Mouse (Mus musculus): ENCODE measurements around the gene 1190005I06Rik. TPM values are rescaled to one million over a fixed set of nuclear protein-coding genes. Genes with fewer than 3 reads are reported as not detected.

The 1190005I06Rik gene
- polyA plus RNA-seq, 1 experiment from 2014 or later, result 5.2 TPM

DNA sequence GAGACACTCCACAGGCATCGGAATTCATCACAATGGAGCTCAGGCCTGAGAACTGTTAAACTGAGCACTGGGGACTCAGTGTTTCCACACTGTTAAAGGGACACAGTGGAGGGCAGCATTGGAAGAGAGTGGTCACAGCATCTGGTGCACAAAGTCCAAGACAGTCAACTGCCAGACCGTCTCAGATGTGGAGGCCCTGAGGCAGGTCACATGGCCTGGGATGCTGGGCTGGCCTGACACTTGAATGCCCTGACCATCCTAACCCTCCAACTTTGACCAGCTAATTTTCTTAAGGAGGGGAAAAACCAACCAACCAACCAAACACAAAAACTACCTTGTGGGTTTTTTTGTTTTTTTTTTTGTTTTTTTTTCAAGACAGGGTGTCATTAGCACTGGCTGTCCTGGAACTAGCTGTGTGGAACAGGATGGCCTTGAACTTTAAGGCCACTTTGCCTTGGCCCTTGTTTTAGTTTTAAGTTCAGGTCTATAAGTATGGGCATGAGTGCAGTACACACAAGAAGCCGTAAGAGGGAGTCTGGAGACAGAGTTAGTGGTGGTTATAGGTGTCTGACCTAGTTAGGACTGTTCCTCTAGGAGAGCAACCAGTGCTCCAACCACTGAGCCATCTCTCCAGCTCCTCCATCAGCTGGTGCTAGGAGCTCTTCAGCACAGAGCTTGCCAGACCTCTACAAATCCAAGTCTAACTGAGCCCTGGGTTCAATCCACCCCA lies 18.5 kb upstream of the 1190005I06Rik start:
- WGBS, result 80% methylated on average over 3 of the region's 3 CpGs

DNA sequence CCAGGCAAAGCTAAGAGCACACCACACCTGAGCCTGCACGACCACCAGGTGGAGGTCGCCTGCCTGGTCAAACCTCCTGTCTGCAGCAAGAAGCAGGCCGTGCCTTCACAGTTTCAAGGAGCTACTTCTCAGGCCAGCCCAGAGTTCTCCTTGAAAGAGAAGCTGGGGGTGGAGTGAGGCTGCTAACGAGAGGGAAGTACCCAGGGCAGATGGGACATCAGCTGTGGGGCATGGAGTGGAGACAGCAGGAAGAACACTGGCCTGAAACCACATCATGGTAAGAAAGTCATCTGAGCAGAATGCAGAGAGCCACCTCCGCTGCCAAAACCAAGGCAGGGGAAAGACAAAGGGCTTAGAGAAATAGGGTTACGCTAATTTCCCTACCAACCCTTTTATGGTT lies 17.1 kb upstream of the 1190005I06Rik start:
- H3K9ac ChIP-seq (replicated peaks), result 0 out of 2 replicates have a peak overlapping the region, but pooled peaks have one; percentile 15
- H3K27me3 ChIP-seq, result no peaks in the 10 kb centered on the region
- H3K4me2 ChIP-seq (replicated peaks), result no peak overlapping the region
- H3K27ac ChIP-seq (replicated peaks), result no peak overlapping the region
- H3K9me3 ChIP-seq, result no peaks in the 10 kb centered on the region
- WGBS, result 82% methylated on average over 6 of the region's 6 CpGs
- H3K4me3 ChIP-seq, result no peak overlapping the region
- ATAC-seq (ENCODE audit: low FRiP score, low read depth), result no peak
- peaks cover 15% of the 10 kb centered on the region for H3K36me3 ChIP-seq
- peaks cover 38% of the 10 kb centered on the region for H3K4me1 ChIP-seq

More for the DNA sequence above, 18.5 kb upstream of the 1190005I06Rik start:
- H3K36me3 ChIP-seq, result peaks cover 20% of the 10 kb centered on the region
- no peaks in the 10 kb centered on the region for H3K9me3 ChIP-seq
- H3K27ac ChIP-seq (replicated peaks), result no peak overlapping the region
- peak overlapping the region; percentile 90 for H3K4me3 ChIP-seq
- peak overlapping the region; percentile 93 for H3K4me2 ChIP-seq (replicated peaks)
- peak overlapping the region; percentile 97; the same call in 1 of the 2 replicates for H3K9ac ChIP-seq (replicated peaks)
- ATAC-seq (ENCODE audit: low FRiP score, low read depth), result no peak
- no peaks in the 10 kb centered on the region for H3K27me3 ChIP-seq
- peaks cover 38% of the 10 kb centered on the region for H3K4me1 ChIP-seq

DNA sequence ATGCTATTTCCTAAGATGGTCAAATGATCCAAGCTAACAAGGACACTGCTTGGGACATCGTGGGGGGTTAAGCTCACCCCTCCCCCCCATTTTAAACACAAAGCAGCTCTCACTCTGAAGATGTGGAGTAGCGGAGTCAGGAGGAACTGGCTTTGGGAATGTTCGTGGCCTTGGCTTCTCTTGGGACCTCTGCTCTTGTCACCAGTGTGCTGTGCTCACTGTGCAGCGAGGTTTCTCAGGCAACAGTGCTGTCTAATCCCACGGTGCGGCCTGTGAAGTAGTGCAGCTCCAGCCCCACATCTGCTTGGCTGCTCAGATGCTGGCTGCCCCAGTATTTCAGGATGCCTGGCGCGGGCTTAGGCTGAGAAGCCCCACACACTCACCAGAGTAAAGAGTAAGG lies 10.0 kb upstream of the 1190005I06Rik start:
- WGBS, result 86% methylated on average over 8 of the region's 8 CpGs
- Histone ChIP-seq H3K9ac (replicated peaks) (no peak overlapping the region), H3K9me3 (no peaks in the 10 kb centered on the region), H3K36me3 (peaks cover 69% of the 10 kb centered on the region), H3K27me3 (no peaks in the 10 kb centered on the region), H3K27ac (replicated peaks) (no peak overlapping the region), H3K4me2 (replicated peaks) (no peak overlapping the region), H3K4me3 (no peak overlapping the region), H3K4me1 (0 out of 2 replicates have a peak, but pooled peaks cover 5% of the 10 kb centered on the region)
- ATAC-seq (ENCODE audit: low FRiP score, low read depth), result no peak

DNA sequence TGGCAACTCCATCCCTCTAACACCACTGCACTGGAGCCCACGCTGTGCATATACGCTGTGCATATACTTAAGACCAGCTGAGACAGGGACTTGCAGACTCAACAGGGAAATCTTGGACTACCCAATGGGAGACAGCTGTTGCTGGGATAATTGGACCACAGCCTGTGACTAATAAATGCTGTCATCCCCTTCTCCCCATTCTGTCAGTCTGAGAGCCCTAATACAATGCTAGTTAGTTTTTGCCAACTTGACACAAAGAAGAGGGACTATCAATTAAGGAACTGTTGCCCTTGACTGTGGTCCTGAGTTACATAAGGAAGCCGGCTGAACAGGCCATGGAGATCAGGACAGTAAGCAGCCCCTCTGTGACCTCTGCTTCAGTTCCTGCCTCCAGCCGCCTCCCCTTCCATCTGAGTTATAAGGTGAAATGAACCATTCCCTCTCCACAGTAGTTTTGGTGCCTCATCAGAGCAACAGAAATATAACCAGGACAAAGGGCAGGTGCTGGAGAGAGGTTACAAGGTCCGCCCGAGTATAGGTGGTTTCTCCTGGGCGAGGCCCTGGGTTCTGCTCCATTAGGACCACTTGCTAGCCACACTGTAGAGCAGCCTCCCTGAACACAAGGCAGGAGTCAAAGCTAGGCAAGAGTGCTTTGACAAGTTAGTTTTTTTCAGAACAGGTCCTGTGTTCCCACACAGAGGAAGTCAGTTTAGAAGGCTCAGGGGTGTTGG lies 9.1 kb upstream of the 1190005I06Rik start:
- H3K9ac ChIP-seq (replicated peaks), result no peak overlapping the region
- 0 out of 2 replicates have a peak, but pooled peaks cover 5% of the 10 kb centered on the region for H3K4me1 ChIP-seq
- ATAC-seq (ENCODE audit: low FRiP score, low read depth), result no peak
- H3K27me3 ChIP-seq, result no peaks in the 10 kb centered on the region
- 88% methylated on average over 7 of the region's 7 CpGs for WGBS
- H3K36me3 ChIP-seq, result peaks cover 69% of the 10 kb centered on the region
- no peak overlapping the region for H3K4me3 ChIP-seq
- no peaks in the 10 kb centered on the region for H3K9me3 ChIP-seq
- H3K4me2 ChIP-seq (replicated peaks), result no peak overlapping the region
- no peak overlapping the region for H3K27ac ChIP-seq (replicated peaks)

DNA sequence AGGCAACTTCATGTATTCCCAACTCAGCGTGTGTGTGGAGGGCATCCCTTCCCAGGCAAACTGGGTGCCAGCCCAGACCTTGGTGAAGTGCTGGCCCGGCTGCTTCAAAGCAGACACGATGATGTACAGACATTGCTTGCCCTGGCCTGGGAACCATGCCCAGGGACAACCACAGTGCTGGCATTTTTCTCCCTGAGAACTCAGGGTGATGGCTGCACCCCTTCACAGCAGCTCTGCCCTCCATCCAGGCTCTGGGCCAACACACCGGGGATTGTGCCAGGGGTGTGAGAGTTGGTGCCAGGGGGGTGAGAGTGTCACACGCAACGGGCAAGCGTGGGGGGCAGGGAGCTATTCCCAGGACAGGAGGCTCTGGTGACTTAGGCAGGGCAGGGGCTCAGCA lies 2.8 kb downstream of the 1190005I06Rik start:
- no peak overlapping the region for H3K9ac ChIP-seq (replicated peaks)
- H3K4me3 ChIP-seq, result no peak overlapping the region
- peaks cover 8% of the 10 kb centered on the region; the same call in 1 of the 2 replicates for H3K4me1 ChIP-seq
- no peaks in the 10 kb centered on the region for H3K9me3 ChIP-seq
- H3K36me3 ChIP-seq, result no peaks in the 10 kb centered on the region
- no peak overlapping the region for H3K4me2 ChIP-seq (replicated peaks)
- no peak overlapping the region for H3K27ac ChIP-seq (replicated peaks)
- no peak for ATAC-seq (ENCODE audit: low FRiP score, low read depth)
- H3K27me3 ChIP-seq, result no peaks in the 10 kb centered on the region
- WGBS, result 80% methylated on average over 7 of the region's 7 CpGs

DNA sequence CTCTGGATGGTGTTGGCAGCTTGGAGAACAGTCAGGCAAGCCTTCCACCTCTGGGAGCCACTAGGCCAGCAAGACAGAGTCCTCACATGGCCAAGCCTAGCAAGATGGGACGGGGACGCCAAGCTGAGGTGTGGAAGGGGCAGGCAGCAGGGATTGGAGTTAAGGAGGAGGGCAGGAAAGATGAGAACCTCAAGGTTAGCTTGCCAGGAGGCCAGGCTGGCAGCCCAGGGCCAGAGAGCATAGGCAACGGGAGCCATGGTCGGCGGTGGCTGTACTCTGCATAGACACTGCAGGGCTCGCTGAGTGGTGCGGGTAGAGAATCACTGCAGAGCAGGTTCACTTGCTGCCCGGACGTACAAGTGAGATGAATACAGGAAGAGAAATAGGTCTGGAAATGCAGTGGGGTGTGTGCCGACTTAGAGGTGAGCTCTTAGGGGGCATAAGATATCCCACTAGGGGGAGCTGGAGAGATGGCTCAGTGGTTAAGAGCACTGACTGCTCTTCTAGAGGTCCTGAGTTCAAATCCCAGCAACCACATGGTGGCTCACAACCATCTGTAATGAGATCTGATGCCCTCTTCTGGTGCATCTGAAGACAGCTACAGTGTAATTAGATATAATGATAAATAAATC lies 5.3 kb downstream of the 1190005I06Rik start:
- Histone ChIP-seq H3K36me3 (no peaks in the 10 kb centered on the region), H3K9ac (replicated peaks) (no peak overlapping the region), H3K4me1 (peaks cover 8% of the 10 kb centered on the region; the same call in 1 of the 2 replicates), H3K9me3 (no peaks in the 10 kb centered on the region), H3K4me2 (replicated peaks) (no peak overlapping the region), H3K27ac (replicated peaks) (no peak overlapping the region; the same call in 1 of the 2 replicates), H3K27me3 (peaks cover 4% of the 10 kb centered on the region; the same call in 1 of the 2 replicates), H3K4me3 (no peak overlapping the region)
- WGBS, result 76% methylated on average over 10 of the region's 10 CpGs
- ATAC-seq (ENCODE audit: low FRiP score, low read depth), result no peak

DNA sequence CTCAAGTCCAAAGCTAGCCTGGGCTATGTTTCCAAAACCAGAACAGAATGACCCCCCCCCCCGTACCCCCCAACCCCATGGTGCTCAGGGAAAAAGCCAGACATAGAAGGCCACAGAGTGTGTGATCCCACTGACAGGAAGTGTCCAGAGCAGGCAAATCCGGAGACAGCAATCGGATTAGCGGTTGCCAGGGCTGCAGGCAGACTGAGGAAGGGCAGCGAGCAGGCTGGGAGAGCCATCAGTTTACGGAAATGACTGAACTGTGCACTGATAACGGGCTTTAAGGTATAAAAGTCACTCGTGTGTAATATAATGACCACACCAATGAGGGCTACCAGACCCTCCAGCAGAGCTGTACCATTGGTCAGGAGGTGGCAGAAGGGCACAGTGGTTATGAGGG lies 6.2 kb downstream of the 1190005I06Rik start:
- Histone ChIP-seq H3K4me3 (no peak overlapping the region), H3K9me3 (no peaks in the 10 kb centered on the region), H3K27me3 (peaks cover 8% of the 10 kb centered on the region; the same call in 1 of the 2 replicates), H3K9ac (replicated peaks) (no peak overlapping the region), H3K4me1 (peaks cover 8% of the 10 kb centered on the region; the same call in 1 of the 2 replicates), H3K4me2 (replicated peaks) (peak overlapping the region; percentile 31), H3K27ac (replicated peaks) (peak overlapping the region; percentile 61), H3K36me3 (no peaks in the 10 kb centered on the region)
- ATAC-seq (ENCODE audit: low FRiP score, low read depth), result no peak
- 17% methylated on average over 8 of the region's 8 CpGs for WGBS

DNA sequence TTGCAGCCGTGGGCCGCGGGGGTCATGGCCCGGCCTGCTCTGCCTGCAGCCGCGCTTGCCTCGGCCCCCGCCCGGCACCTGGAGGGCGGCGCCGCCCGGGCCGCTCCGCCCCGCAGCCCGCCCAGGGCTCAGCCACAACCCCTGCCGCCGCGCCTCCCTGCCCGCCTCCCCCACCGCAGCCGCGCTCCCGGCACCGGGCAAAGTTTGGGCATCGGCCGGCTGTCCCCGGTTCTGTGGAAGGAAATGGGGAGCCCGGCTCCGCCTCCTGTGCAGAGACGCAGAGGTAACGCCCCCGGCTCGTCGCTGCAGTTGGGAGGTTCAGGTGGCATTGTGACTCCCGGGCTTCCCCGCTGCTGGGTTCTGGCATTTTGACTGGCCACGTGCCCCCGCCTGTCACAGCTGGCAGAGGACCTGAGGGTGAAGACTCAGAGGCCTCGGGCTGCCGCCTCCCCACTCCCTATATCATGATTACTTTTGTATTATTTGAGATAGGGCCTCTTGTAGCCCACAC lies 13.0 kb downstream of the 1190005I06Rik start:
- Histone ChIP-seq H3K27me3 (peaks cover 65% of the 10 kb centered on the region), H3K4me2 (replicated peaks) (peak overlapping the region; percentile 98), H3K4me3 (peak overlapping the region; percentile 59), H3K36me3 (no peaks in the 10 kb centered on the region), H3K4me1 (peaks cover 18% of the 10 kb centered on the region), H3K27ac (replicated peaks) (no peak overlapping the region), H3K9me3 (no peaks in the 10 kb centered on the region), H3K9ac (replicated peaks) (peak overlapping the region; percentile 66)
- 0 out of 2 replicates have a peak, but pooled peaks have one; percentile 16 for ATAC-seq (ENCODE audit: low FRiP score, low read depth)
- WGBS, result under 1% methylated on average over 36 of the region's 42 CpGs

DNA sequence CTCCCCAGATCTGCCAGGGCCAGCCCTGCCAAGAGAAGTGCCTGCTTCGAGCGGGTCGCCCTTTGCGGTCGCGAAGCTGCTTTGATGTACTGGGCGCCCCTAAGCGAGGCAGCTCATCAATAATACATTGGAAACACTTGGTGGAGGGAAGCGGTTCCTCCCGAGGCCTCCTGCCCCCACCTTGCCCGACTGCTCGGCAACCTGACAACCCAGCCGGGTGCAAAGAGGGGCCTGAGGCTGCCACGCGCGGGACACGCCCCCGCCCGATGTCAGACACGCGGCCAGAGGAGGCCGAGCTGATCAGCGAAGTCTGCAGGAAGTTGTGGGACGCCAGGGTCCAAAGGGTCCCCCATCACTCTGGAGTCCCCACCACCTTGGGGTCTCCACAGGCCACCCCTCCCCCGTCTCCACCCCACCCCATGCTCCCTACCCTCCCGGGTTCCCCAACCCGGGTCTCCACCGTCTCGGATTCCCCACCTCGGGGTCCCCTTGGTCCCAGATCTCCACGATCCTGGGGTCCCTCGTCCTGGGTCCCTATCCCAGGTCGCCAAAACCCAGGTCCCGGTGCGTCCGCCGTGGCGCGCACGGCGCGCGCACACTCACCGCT lies 13.7 kb downstream of the 1190005I06Rik start:
- Histone ChIP-seq H3K27me3 (peaks cover 65% of the 10 kb centered on the region), H3K4me1 (peaks cover 18% of the 10 kb centered on the region), H3K4me3 (peak overlapping the region; percentile 59), H3K9me3 (no peaks in the 10 kb centered on the region), H3K4me2 (replicated peaks) (peak overlapping the region; percentile 98), H3K9ac (replicated peaks) (peak overlapping the region; percentile 66), H3K36me3 (no peaks in the 10 kb centered on the region), H3K27ac (replicated peaks) (no peak overlapping the region)
- 2% methylated on average over 44 of the region's 44 CpGs for WGBS
- ATAC-seq (ENCODE audit: low FRiP score, low read depth), result peak; percentile 35; the same call in 1 of the 2 replicates

DNA sequence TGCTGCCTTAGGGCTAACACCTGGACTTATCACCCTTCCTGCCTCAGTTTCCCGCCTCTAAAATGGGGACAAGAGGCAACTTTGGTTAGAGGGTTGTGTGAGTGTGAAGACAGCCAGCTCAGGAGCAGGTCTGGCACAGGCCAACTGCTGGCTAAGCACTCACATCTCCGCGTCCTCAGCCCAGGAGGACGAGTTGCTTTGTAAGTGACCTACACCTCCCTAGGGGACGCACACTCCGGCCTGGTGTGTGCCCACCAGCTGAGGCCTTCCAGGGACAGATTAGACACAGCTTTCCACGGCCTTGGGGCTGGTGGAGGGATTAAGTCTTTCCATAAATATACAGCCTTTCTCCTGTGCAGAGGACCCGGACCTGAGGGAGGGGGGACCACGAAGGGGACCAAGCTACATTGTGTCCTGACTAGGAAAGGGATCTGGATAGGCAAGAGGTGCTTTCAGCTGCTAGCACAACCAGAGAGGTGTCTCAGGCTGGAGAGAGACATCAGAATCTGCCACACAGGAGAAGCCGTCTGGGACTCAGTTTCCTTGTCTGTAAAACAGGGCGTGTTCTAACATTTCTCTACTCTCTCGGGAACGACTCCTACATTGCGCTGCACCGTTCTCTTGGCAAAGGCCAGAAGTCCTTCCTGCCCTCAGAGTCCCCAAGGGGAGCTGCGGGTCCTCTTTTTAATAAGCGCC lies 14.3 kb downstream of the 1190005I06Rik start:
- no peaks in the 10 kb centered on the region for H3K36me3 ChIP-seq
- no peaks in the 10 kb centered on the region for H3K9me3 ChIP-seq
- ATAC-seq (ENCODE audit: low FRiP score, low read depth), result 0 out of 2 replicates have a peak, but pooled peaks have one; percentile 45
- H3K4me1 ChIP-seq, result peaks cover 18% of the 10 kb centered on the region
- peaks cover 65% of the 10 kb centered on the region for H3K27me3 ChIP-seq
- H3K27ac ChIP-seq (replicated peaks), result no peak overlapping the region
- no peak overlapping the region for H3K9ac ChIP-seq (replicated peaks)
- peak overlapping the region; percentile 59 for H3K4me3 ChIP-seq
- H3K4me2 ChIP-seq (replicated peaks), result peak overlapping the region; percentile 98
- WGBS, result 20% methylated on average over 17 of the region's 17 CpGs
